In the genomic region with DNA sequence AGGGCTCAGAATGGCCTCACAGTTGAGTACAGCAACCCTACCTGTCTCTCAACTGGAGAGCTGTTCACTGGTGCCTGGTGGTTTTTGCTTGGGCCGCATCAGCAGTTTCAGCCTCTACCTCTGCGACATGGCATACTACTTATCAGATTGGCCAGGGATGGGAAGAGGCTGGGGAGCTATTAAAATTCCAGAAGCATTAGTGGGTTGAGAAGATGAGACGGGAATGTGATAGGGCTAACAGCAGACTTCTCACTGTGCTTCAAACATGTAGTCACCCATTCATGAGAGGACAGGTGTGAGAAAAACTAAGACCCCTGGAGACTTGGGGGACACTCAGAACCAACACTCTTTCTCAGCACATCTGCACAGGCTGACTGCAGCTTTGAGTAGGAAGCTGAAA, we compare ENCODE assay signal across 11 mouse cellular contexts. TPM values are rescaled to one million over a fixed set of nuclear protein-coding genes. Genes with fewer than 3 reads are reported as not detected.
DNase-seq lines count a peak whose midpoint lies in the region; ATAC-seq and TF ChIP-seq lines count a peak whose summit lies in the region.
"Had no signal": no experiment of that assay in that cellular context is flagged by ENCODE, and none has a peak within 500 bp of the region (broad histone marks: within the 10 kb centered on the region; RNA-seq: fewer than 3 reads in every experiment).

No protein-coding gene starts in this region.

- no peak overlapping the region for H3K4me3 ChIP-seq in forebrain, embryonic 12.5 days (replicated peaks)
- H3K4me3 ChIP-seq in forebrain, embryonic 14.5 days (ENCODE audit: low read depth, low read length) = no peak overlapping the region
- H3K4me3 ChIP-seq in hindbrain, embryonic 14.5 days (replicated peaks; ENCODE audit: low read length) = no peak overlapping the region
- no peak overlapping the region for H3K4me3 ChIP-seq in hindbrain, postnatal 0 days (ENCODE audit: low read length)
- no peak overlapping the region for H3K4me3 ChIP-seq in lung, embryonic 15.5 days
- no peak overlapping the region for H3K4me3 ChIP-seq in lung, adult 2 months (replicated peaks; ENCODE audit: extremely low read depth, low read depth, low read length)
- H3K4me3 ChIP-seq in ES-E14 (ENCODE audit: insufficient read depth in 1 of 2, low read depth in 1 of 2, low read length in 2 of 2, poor library complexity in 1 of 2, severe bottlenecking in 1 of 2) = no peak overlapping the region
- H3K4me3 ChIP-seq: liver, embryonic 12.5 days had no signal

- no peaks in the 10 kb centered on the region for H3K36me3 ChIP-seq in forebrain, embryonic 12.5 days (replicated peaks)
- no peaks in the 10 kb centered on the region for H3K36me3 ChIP-seq in forebrain, embryonic 14.5 days (ENCODE audit: control insufficient read depth, insufficient read depth, low read length)
- no peaks in the 10 kb centered on the region for H3K36me3 ChIP-seq in hindbrain, embryonic 14.5 days (replicated peaks; ENCODE audit: control insufficient read depth, insufficient read depth)
- no peaks in the 10 kb centered on the region for H3K36me3 ChIP-seq in hindbrain, postnatal 0 days (ENCODE audit: insufficient read depth, low read length)
- H3K36me3 ChIP-seq in lung, embryonic 15.5 days = no peaks in the 10 kb centered on the region
- H3K36me3 ChIP-seq in ES-E14 (ENCODE audit: control insufficient read depth, insufficient read depth, low read length, poor library complexity, severe bottlenecking) = no peaks in the 10 kb centered on the region; the same call in 1 of the 2 replicates
- H3K36me3 ChIP-seq: liver, embryonic 12.5 days had no signal

- no peak overlapping the region for H3K9ac ChIP-seq in forebrain, embryonic 12.5 days
- no peak overlapping the region for H3K9ac ChIP-seq in forebrain, embryonic 14.5 days (ENCODE audit: low read length)
- H3K9ac ChIP-seq in hindbrain, embryonic 14.5 days = no peak overlapping the region
- no peak overlapping the region for H3K9ac ChIP-seq in hindbrain, postnatal 0 days (replicated peaks; ENCODE audit: low read length)
- no peak overlapping the region for H3K9ac ChIP-seq in lung, embryonic 15.5 days
- H3K9ac ChIP-seq in ES-E14 (ENCODE audit: insufficient read depth, low read depth, low read length, poor library complexity, severe bottlenecking) = no peak overlapping the region
- H3K9ac ChIP-seq: liver, embryonic 12.5 days had no signal

- peaks cover 71% of the 10 kb centered on the region for H3K4me1 ChIP-seq in forebrain, embryonic 12.5 days
- H3K4me1 ChIP-seq in forebrain, embryonic 14.5 days (ENCODE audit: control insufficient read depth, insufficient read depth, low read length) = peaks cover 24% of the 10 kb centered on the region
- peaks cover 49% of the 10 kb centered on the region for H3K4me1 ChIP-seq in hindbrain, embryonic 14.5 days (replicated peaks; ENCODE audit: control insufficient read depth, insufficient read depth, low read length)
- H3K4me1 ChIP-seq in hindbrain, postnatal 0 days (ENCODE audit: insufficient read depth, low read length) = peaks cover 17% of the 10 kb centered on the region
- H3K4me1 ChIP-seq in lung, embryonic 15.5 days = peaks cover 53% of the 10 kb centered on the region
- H3K4me1 ChIP-seq in lung, adult 2 months (ENCODE audit: control insufficient read depth, insufficient read depth, low read length) = peaks cover 55% of the 10 kb centered on the region
- peaks cover 1 to 11% of the 10 kb centered on the region in 2 experiments; a peak in 2 of 4 replicates for H3K4me1 ChIP-seq in ES-E14 (ENCODE audit: control insufficient read depth in 2 of 2, insufficient read depth in 2 of 2, low read length in 2 of 2, poor library complexity in 1 of 2)

- H3K27me3 ChIP-seq in forebrain, embryonic 12.5 days = no peaks in the 10 kb centered on the region
- no peaks in the 10 kb centered on the region for H3K27me3 ChIP-seq in forebrain, embryonic 14.5 days (replicated peaks; ENCODE audit: control insufficient read depth, insufficient read depth, low read length)
- no peaks in the 10 kb centered on the region for H3K27me3 ChIP-seq in hindbrain, embryonic 14.5 days (ENCODE audit: control insufficient read depth, insufficient read depth, low read length)
- no peaks in the 10 kb centered on the region for H3K27me3 ChIP-seq in hindbrain, postnatal 0 days (ENCODE audit: insufficient read depth, low read length)
- H3K27me3 ChIP-seq in lung, embryonic 15.5 days = no peaks in the 10 kb centered on the region
- H3K27me3 ChIP-seq: liver, embryonic 12.5 days had no signal

- TF ChIP-seq CTCF in hindbrain, postnatal 0 days (IDR thresholded peaks at IDR 0.05; ENCODE audit: low read depth) = no peak
- no peak for TF ChIP-seq CTCF in lung, adult 2 months (IDR thresholded peaks at IDR 0.05; ENCODE audit: insufficient read depth, low read length)

- intact Hi-C loops in left cerebral cortex, postnatal 25 days (cut with DNase I) = loop anchor here (2.0 kb wide), 1 partner anchor 21 kb away; no protein-coding TSS in a partner anchor

- 79% methylated on average over 3 of the region's 3 CpGs for WGBS in forebrain, embryonic 12.5 days
- 76% methylated on average over 3 of the region's 3 CpGs for WGBS in forebrain, embryonic 14.5 days
- 74% methylated on average over 3 of the region's 3 CpGs for WGBS in hindbrain, embryonic 14.5 days
- 61% methylated on average over 3 of the region's 3 CpGs for WGBS in hindbrain, postnatal 0 days
- 37% methylated on average over 3 of the region's 3 CpGs for WGBS in lung, embryonic 15.5 days
- 27% methylated on average over 3 of the region's 3 CpGs for WGBS in lung, adult 2 months

- peak overlapping the region; percentile 57 for H3K27ac ChIP-seq in forebrain, embryonic 12.5 days
- H3K27ac ChIP-seq in forebrain, embryonic 14.5 days (ENCODE audit: low read depth, low read length) = no peak overlapping the region; the same call in 1 of the 2 replicates
- peak overlapping the region; percentile 51; the same call in 1 of the 2 replicates for H3K27ac ChIP-seq in hindbrain, embryonic 14.5 days
- H3K27ac ChIP-seq in hindbrain, postnatal 0 days = no peak overlapping the region
- peak overlapping the region; percentile 34; the same call in 1 of the 2 replicates for H3K27ac ChIP-seq in lung, embryonic 15.5 days
- H3K27ac ChIP-seq in ES-E14 (ENCODE audit: insufficient read depth, low read depth, low read length, poor library complexity, severe bottlenecking) = no peak overlapping the region
- H3K27ac ChIP-seq: liver, embryonic 12.5 days had no signal

- H3K4me2 ChIP-seq in forebrain, embryonic 12.5 days = no peak overlapping the region
- no peak overlapping the region for H3K4me2 ChIP-seq in forebrain, embryonic 14.5 days (ENCODE audit: low read length)
- H3K4me2 ChIP-seq in hindbrain, embryonic 14.5 days (replicated peaks) = no peak overlapping the region
- no peak overlapping the region for H3K4me2 ChIP-seq in hindbrain, postnatal 0 days (ENCODE audit: low read depth, low read length)
- no peak overlapping the region for H3K4me2 ChIP-seq in lung, embryonic 15.5 days
- H3K4me2 ChIP-seq: liver, embryonic 12.5 days had no signal

- no peaks in the 10 kb centered on the region for H3K9me3 ChIP-seq in forebrain, embryonic 12.5 days
- no peaks in the 10 kb centered on the region for H3K9me3 ChIP-seq in forebrain, embryonic 14.5 days (replicated peaks; ENCODE audit: control insufficient read depth, low read length)
- no peaks in the 10 kb centered on the region for H3K9me3 ChIP-seq in hindbrain, embryonic 14.5 days (ENCODE audit: control insufficient read depth, low read length)
- H3K9me3 ChIP-seq in hindbrain, postnatal 0 days (ENCODE audit: low read length) = no peaks in the 10 kb centered on the region
- no peaks in the 10 kb centered on the region for H3K9me3 ChIP-seq in lung, embryonic 15.5 days
- H3K9me3 ChIP-seq in ES-E14 (ENCODE audit: control insufficient read depth, insufficient read depth, low read depth, low read length) = no peaks in the 10 kb centered on the region
- H3K9me3 ChIP-seq: liver, embryonic 12.5 days had no signal

- in situ Hi-C loops in ES-E14 (cut with MboI; ENCODE audit: low sequenced_read_pairs in 2 of 2, unreplicated experiment in 2 of 2) = no loop called here

- ATAC-seq in forebrain, embryonic 12.5 days (ENCODE audit: low FRiP score) = no peak
- no peak for ATAC-seq in forebrain, embryonic 14.5 days
- no peak for ATAC-seq in hindbrain, embryonic 14.5 days (ENCODE audit: low FRiP score)
- ATAC-seq in hindbrain, postnatal 0 days = no peak
- no peak for ATAC-seq in lung, embryonic 15.5 days (ENCODE audit: borderline replicate concordance, extremely low read depth, low FRiP score, low TSS enrichment)
- ATAC-seq: forebrain, embryonic 16.5 days; liver, embryonic 12.5 days had no signal

- TF ChIP-seq POLR2A in lung, adult 2 months (IDR thresholded peaks at IDR 0.05; ENCODE audit: borderline replicate concordance, extremely low read depth, low read depth, low read length) = no peak

- no peak for DNase-seq in forebrain, embryonic 14.5 days (ENCODE audit: low spot score)
- DNase-seq in hindbrain, embryonic 14.5 days (ENCODE audit: low spot score) = no peak
- no peak for DNase-seq in hindbrain, postnatal 0 days (ENCODE audit: low spot score)
- DNase-seq in lung, adult 2 months = no peak
- no peak for DNase-seq in ES-E14 (ENCODE audit: low read depth, low spot score)
- no peak for DNase-seq in left cerebral cortex, postnatal 25 days (ENCODE audit: low spot score in 2 of 2)
- DNase-seq: gastrocnemius, postnatal 25 days had no signal

TF ChIP-seq in ES-E14, 5 proteins besides CTCF, POLR2A, EP300 and RAD21:
- TF ChIP-seq ZNF384 (IDR thresholded peaks at IDR 0.05; ENCODE audit: low read depth, low read length) (no peak), HCFC1 (IDR thresholded peaks at IDR 0.05; ENCODE audit: borderline replicate concordance, insufficient read depth, low read length) (no peak), MAFK (IDR thresholded peaks at IDR 0.05; ENCODE audit: insufficient read depth, low read depth, low read length) (0 out of 2 replicates have a peak, but pooled peaks have one; percentile 13), CHD2 (IDR thresholded peaks at IDR 0.05; ENCODE audit: low read depth, low read length) (no peak)

RNA-seq across cellular contexts. Expression of a gene that starts 59.1 kb away (rescaled TPM):
- 36.6 and 41.3 TPM in 2 replicates for polyA plus RNA-seq in forebrain, embryonic 12.5 days (2016; fragmentation: Nextera tagmentation; extraction: Ambion mirVana)
- 33.3 and 40.0 TPM in 2 replicates for polyA plus RNA-seq in forebrain, embryonic 14.5 days (2014; fragmentation: Nextera tagmentation; extraction: Ambion mirVana)
- polyA plus RNA-seq in hindbrain, embryonic 14.5 days (2014; fragmentation: Nextera tagmentation; extraction: Ambion mirVana) = 125 and 133 TPM in 2 replicates
- total RNA-seq in hindbrain, postnatal 0 days (2014; rRNA removed) = 93.9 and 95.2 TPM in 2 replicates
- polyA plus RNA-seq in hindbrain, postnatal 0 days (2015; fragmentation: Nextera tagmentation; extraction: Ambion mirVana) = 171 and 180 TPM in 2 replicates
- 62.0 and 72.2 TPM in 2 replicates for polyA plus RNA-seq in lung, embryonic 15.5 days (2015; fragmentation: Nextera tagmentation; extraction: Ambion mirVana)
- 188 and 222 TPM in 2 replicates for polyA plus RNA-seq in lung, adult 2 months (2012; rRNA removed)
- 20.7 and 23.5 TPM in 2 replicates for total RNA-seq in ES-E14 (2012; rRNA removed)
- total RNA-seq in left cerebral cortex, postnatal 25 days (2021) = 10 to 100 TPM; 98.4 to 99.2 TPM

Comparison
In these comparisons a context has a peak if more than half of its experiments do, and no peak if none do; other contexts are left out.
1. H3K27ac ChIP-seq: peak in forebrain, embryonic 12.5 days (single experiment), hindbrain, embryonic 14.5 days (single experiment) and lung, embryonic 15.5 days (single experiment); none in forebrain, embryonic 14.5 days (single experiment), hindbrain, postnatal 0 days (single experiment) and ES-E14 (single experiment).